Mouse (Mus musculus): ENCODE results near the gene Phactr1. TPM values are rescaled to one million over a fixed set of nuclear protein-coding genes. Genes with fewer than 3 reads are reported as not detected.

Phactr1 gene
- polyA plus RNA-seq, 1 experiment from 2014 or later, result 0.08 TPM

DNA sequence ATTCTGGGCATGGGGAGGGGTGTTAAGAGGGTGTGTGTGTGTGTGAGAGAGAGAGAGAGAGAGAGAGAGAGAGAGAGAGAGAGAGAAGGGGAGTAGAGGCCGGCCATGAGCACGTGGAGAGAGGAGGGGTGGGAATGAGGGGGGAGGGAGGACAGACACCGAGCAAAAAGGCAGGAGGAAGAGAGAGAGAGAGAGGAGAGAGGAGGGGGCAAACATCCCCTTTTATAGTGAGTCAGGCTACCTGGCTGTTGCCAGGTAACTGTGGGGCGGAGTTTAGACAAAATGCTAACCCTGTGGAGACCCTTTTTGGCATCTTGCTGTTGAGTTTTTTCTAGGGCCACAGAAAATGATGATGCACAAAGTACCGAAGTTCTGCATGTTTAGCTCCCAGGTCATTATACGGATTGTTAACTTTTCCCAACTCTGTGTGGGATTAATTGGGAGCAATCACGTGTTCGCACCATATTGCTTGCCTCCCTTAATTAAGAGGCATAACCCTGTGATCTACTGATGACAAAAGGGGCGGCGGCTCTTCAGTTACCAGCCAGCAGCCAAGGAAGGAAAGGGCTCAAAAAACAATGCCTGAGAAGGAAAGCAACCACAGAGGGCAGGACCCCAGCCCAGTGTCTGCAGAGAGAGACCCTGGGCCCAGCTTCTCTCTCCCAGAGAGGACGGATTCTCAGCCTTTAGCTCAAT is 173.6 kb downstream of the Phactr1 start:
- no peaks in the 10 kb centered on the region for H3K27me3 ChIP-seq
- ATAC-seq (no peak), DNase-seq (ENCODE audit: low read depth, low spot score) (no peak)
- in situ Hi-C loops (cut with MboI; ENCODE audit: low pct_unique_long_range_greater_than_20kb), result no loop called here
- CTCF ChIA-PET, result no interaction called here
- POLR2A ChIA-PET, result no interaction called here
- TF ChIP-seq CTCF (IDR thresholded peaks at IDR 0.05), result no peak

DNA sequence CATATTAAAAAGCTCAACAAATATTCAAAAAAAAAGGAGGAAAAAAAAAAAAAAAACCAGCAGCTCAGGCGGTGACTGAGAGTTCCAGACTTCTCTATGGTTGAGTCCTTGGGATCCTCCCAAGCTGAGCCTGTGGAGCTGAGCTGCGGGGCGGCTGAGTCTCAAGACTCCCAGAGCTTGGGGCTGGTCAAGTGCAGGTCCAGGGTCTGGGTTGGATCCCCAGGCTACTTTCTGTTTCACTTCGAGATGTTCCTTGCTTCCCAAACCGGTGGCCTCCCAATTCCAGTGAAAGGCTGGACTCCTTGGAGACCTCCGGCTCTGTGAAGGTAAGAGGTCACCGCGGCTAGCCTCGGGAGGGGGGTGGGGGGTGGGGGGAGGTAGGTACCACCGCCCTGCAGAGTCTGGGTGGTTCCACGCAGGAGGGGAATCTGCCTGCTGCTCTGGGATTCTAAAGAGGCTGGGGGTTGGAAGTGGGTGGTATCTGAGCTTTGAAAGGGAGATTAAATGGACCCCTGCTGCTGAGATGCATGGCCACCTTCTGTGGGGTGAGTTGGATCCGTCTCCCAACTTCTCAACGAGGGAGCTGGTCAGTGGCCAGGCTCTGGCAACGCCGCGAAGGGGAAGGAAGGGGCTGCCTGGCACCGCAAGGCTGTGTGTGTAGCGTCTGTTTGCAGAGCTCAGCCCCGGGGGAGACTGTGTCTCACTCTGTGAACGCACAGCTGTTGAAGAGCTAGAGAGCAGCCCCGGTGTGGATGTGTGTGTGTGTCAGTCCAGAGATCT is 185.9 kb downstream of the Phactr1 start:
- no peak for TF ChIP-seq CTCF (IDR thresholded peaks at IDR 0.05)
- ChIA-PET CTCF (interaction anchor here (0.7 to 1.4 kb wide), 2 partner anchors 9 to 12 kb away, joined by 3 to 5 read pairs; no protein-coding TSS in a partner anchor), POLR2A (interaction anchor here (0.6 to 1.0 kb wide), 3 partner anchors 9 to 888 kb away, joined by 3 to 6 read pairs (median 3); no protein-coding TSS in a partner anchor)
- in situ Hi-C loops (cut with MboI; ENCODE audit: low pct_unique_long_range_greater_than_20kb), result no loop called here
- DNase-seq (ENCODE audit: low read depth, low spot score) (no peak), ATAC-seq (no peak)
- peaks cover 4% of the 10 kb centered on the region for H3K27me3 ChIP-seq

DNA sequence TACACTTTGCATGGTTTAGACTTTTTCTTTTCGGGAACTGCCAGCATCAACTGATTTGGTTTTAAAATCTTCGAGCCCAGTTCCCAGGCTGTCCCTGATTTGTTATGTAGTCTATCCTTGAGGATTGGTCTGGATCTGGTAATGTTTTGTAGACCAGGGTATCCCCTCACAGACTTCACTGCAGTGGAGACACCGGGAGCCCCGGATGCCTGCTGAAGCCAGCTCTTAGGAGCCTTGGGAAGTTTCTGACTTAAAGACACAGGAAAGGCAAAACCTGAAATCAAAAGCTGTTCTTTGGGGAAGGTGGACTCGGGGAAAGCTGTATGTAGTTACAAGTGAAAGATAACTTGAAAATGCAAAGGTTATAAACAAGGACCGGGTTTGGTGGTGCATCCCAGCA is 186.6 kb downstream of the Phactr1 start:
- in situ Hi-C loops (cut with MboI; ENCODE audit: low pct_unique_long_range_greater_than_20kb), result no loop called here
- DNase-seq (ENCODE audit: low read depth, low spot score) (no peak), ATAC-seq (no peak)
- ChIA-PET POLR2A (no interaction called here), CTCF (no interaction called here)
- peaks cover 4% of the 10 kb centered on the region for H3K27me3 ChIP-seq
- no peak for TF ChIP-seq CTCF (IDR thresholded peaks at IDR 0.05)

DNA sequence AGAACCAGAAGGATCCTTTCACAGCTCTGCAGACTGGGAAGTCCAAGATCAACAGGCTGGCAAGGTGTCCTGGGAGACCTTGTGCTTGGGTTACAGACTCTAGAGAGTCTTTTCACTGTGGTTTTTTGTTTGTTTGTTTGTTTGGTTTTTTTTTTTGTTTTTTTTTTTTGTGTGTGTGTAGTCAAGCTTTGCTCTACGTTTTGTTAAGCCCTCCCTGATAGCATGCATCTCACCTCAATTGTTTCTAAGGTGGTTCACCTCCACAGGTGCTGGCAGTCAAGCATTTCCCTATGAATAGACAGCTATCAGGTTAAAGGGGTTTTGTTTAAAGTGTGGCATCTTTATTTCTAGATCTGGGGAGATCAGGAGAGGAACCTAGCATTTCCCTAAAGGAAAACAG is 191.7 kb downstream of the Phactr1 start:
- peaks cover 7% of the 10 kb centered on the region for H3K27me3 ChIP-seq
- no peak for TF ChIP-seq CTCF (IDR thresholded peaks at IDR 0.05)
- no peak for ATAC-seq
- in situ Hi-C loops (cut with MboI; ENCODE audit: low pct_unique_long_range_greater_than_20kb), result no loop called here
- no peak for DNase-seq (ENCODE audit: low read depth, low spot score)
- ChIA-PET CTCF (no interaction called here), POLR2A (interaction anchor here (1.0 kb wide), 1 partner anchor 10 kb away, joined by 3 read pairs; no protein-coding TSS in a partner anchor)

DNA sequence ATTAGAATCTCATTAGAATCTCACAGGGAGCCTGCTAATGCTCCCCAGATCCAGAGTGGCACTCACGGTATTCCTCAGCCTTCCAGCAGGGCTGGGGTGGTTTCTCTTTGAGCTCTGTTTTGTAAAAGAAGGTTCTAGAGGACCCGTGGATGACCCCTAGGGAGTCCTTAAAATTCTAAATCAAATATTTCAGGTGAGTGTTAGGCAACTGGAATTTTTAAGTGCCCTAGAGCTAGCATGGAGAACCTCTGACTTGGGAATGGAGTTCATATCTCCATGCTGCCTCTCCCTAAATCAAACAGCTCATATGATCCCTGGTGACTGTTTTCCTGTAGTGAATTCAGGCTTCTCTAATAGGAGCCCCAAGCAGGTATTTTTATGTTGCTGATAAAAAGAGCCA is 197.9 kb downstream of the Phactr1 start:
- ATAC-seq (no peak), DNase-seq (ENCODE audit: low read depth, low spot score) (no peak)
- TF ChIP-seq CTCF (IDR thresholded peaks at IDR 0.05), result no peak
- ChIA-PET CTCF (interaction anchor here (1.5 kb wide), 1 partner anchor 13 kb away, joined by 5 read pairs; no protein-coding TSS in a partner anchor), POLR2A (interaction anchor here (0.7 kb wide), 1 partner anchor 698 kb away, joined by 3 read pairs; no protein-coding TSS in a partner anchor)
- peaks cover 9% of the 10 kb centered on the region for H3K27me3 ChIP-seq
- in situ Hi-C loops (cut with MboI; ENCODE audit: low pct_unique_long_range_greater_than_20kb), result no loop called here

DNA sequence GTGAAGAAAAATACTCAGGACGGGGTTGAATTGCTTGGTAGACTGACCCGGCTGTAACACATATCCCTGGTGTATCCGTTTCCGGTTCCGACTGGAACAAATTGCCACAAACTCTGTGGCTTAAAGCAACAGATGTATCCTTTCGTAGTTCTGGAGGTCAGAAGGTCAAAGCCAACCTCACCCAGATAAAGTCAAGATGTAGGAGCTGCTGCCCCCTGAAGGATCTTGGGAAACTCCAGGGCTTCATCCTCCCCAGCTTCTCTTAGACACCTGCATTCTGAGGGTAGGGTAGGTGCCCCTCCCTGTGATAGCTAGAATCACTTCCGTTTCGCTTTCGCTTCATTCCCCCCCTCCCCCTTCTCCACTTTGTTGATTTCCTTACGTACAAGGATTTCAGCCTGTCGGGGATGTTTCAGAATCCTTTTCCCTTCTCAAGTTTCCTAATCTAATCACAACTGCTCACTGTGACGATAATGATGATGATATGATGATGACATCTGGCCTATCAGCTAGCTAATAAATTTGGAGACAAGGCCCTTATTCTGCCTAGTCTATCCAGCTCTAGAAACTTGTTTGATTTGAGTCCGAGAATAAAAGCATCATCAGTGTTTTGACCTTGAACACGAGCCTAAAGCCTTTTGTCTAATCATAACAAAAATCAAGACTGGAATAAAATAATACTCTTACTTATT is 203.8 kb downstream of the Phactr1 start:
- POLR2A ChIA-PET, result no interaction called here
- in situ Hi-C loops (cut with MboI; ENCODE audit: low pct_unique_long_range_greater_than_20kb), result no loop called here
- DNase-seq (ENCODE audit: low read depth, low spot score) (no peak), ATAC-seq (no peak)
- no peak for TF ChIP-seq CTCF (IDR thresholded peaks at IDR 0.05)
- H3K27me3 ChIP-seq, result peaks cover 3% of the 10 kb centered on the region
- CTCF ChIA-PET, result no interaction called here

DNA sequence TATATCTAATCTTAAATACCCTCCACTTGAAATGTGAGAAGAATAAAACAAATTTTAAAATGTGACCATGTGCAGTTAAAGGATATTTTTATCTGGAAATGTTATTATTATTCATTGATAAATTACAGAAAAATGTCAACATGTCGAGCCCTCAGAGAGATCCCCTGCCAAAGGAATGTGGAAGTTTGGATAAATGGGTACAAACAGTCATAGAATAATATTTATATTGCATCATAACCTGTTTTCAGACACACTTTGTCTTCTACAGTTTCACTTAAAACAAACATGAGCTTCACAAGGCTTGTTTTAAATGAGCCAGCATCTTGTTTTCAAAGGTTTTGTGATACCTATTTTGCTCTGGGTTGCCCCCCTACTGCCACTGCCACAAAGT is 204.3 kb downstream of the Phactr1 start:
- ChIA-PET POLR2A (no interaction called here), CTCF (no interaction called here)
- no peak for DNase-seq (ENCODE audit: low read depth, low spot score)

DNA sequence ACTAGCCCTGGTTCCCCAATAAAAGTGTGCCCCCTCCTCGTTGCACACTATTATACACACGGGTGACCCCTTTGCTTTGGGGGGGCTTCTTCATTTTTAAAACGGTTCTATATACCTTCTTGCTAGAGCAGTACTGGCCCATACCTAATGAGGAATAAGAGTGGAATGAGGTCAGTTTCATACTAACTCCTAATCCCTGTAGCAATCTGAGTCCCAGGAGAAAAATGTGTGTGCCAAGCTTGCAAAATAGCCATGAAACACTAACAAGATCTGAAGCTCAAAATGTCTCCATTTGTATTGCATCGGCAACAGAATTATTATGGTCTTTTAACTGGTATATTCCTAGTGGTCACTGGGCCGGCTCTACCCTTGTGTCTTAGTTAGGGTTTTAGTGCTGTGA is 207.3 kb downstream of the Phactr1 start:
- H3K27me3 ChIP-seq, result no peaks in the 10 kb centered on the region
- ChIA-PET CTCF (no interaction called here), POLR2A (interaction anchor here (1.0 kb wide), 2 partner anchors 9 to 41 kb away, joined by 3 to 5 read pairs; no protein-coding TSS in a partner anchor)
- TF ChIP-seq CTCF (IDR thresholded peaks at IDR 0.05), result no peak
- in situ Hi-C loops (cut with MboI; ENCODE audit: low pct_unique_long_range_greater_than_20kb), result no loop called here
- DNase-seq (ENCODE audit: low read depth, low spot score), result no peak
- no peak for ATAC-seq

More for the DNA sequence above, 204.3 kb downstream of the Phactr1 start:
- peaks cover 3% of the 10 kb centered on the region for H3K27me3 ChIP-seq
- TF ChIP-seq CTCF (IDR thresholded peaks at IDR 0.05), result no peak
- in situ Hi-C loops (cut with MboI; ENCODE audit: low pct_unique_long_range_greater_than_20kb), result no loop called here
- no peak for ATAC-seq

DNA sequence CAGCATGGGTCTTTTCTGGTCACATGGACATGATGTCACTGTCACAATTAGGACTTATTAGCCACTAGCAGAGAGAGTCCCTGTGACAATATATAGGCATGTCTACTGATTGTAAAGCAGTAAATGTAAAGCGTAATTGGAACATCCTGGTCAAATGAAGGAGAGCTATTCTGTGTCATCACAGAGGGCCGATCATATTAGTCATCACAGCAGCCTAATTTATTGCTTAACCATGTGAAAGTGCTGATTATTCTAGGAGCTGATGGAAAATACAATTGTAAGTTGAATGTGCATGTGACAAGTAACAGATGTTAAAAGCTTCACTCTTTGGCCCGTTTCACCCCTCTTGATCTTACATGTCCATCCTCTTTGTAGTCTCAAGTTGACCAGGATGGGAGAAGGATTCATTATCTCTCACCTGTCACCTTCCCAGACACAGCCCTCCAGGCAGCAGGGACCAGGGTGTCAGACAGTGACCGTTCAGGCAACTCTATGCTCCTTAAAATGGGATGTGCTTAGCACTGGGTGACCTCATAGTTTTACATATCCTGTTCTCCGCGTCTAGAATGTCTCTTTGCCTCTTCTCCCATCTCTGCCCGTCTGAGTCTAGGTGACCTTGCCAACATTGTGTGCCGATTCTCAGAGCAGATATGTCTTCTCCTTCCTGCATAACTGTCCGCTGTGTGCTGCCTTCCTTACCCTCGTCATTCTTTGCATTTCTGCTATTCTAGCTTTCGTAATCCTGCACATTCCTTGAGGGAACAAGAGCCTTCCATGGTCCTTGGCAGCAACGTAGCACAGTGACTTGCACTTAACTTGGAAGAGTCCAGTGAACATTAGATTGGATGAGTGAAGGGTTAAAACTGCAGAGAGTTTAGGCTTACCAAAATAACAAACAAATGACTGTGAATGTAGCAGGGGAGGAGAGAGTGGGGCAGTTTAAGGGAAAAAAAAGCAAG is 209.4 kb downstream of the Phactr1 start:
- no peaks in the 10 kb centered on the region for H3K27me3 ChIP-seq
- no peak for TF ChIP-seq CTCF (IDR thresholded peaks at IDR 0.05)
- ATAC-seq, result no peak
- ChIA-PET CTCF (no interaction called here), POLR2A (no interaction called here)
- in situ Hi-C loops (cut with MboI; ENCODE audit: low pct_unique_long_range_greater_than_20kb), result no loop called here
- no peak for DNase-seq (ENCODE audit: low read depth, low spot score)

DNA sequence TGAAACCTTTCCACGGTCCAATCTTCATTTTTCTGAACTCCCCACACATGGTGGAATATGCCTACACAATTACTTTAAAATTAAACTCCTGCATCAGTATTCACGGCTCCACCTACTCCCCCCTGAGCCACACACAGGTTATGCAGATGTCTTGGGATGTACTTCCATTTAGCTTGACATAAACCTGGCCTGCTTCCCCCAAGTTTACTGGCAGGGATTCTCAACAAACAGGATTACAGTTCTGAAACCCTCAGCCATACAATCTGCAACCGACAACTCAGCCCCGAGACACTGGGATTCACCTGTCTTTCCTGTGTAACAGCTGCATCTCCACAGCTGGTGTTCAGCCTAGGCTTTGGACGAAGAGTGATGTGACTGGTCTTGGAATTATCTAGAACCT is 210.2 kb downstream of the Phactr1 start:
- TF ChIP-seq CTCF (IDR thresholded peaks at IDR 0.05), result no peak
- ChIA-PET CTCF (no interaction called here), POLR2A (interaction anchor here (0.7 kb wide), 1 partner anchor 39 kb away, joined by 3 read pairs; no protein-coding TSS in a partner anchor)
- no peak for ATAC-seq
- in situ Hi-C loops (cut with MboI; ENCODE audit: low pct_unique_long_range_greater_than_20kb), result no loop called here
- DNase-seq (ENCODE audit: low read depth, low spot score), result no peak
- no peaks in the 10 kb centered on the region for H3K27me3 ChIP-seq

All from Patski (cell line).